Mouse (Mus musculus) bone marrow, adult 2 months (tissue): ENCODE measurements around the gene Psmb2. TPM values are rescaled to one million over a fixed set of nuclear protein-coding genes. Genes with fewer than 3 reads are reported as not detected.

ENCODE experiments used
- H3K27ac ChIP-seq: fragments of 200-500 bp; 2 replicates; pipeline ENCODE4 v1.5.1; 2012; ENCODE audit warnings: low read depth, mild to moderate bottlenecking, control low read depth, inconsistent platforms, low read length; ENCODE audit not compliant: control insufficient read depth, poor library complexity, insufficient read depth
- H3K4me1 ChIP-seq: fragments of 200-500 bp; 2 replicates; pipeline ENCODE4 v1.6.1; 2011; ENCODE audit warnings: low read length; ENCODE audit not compliant: control insufficient read depth, insufficient read depth
- H3K4me3 ChIP-seq: fragments of 200-500 bp; replicated peaks from 2 replicates; pipeline ENCODE3; 2011; ENCODE audit warnings: mild to moderate bottlenecking, low read depth, low read length, control low read depth; ENCODE audit not compliant: control insufficient read depth
- CTCF ChIP-seq: fragments of 200-500 bp; IDR thresholded peaks from 2 replicates; pipeline ENCODE4 v1.5.1; 2011; ENCODE audit warnings: low read length, control low read depth; ENCODE audit not compliant: control insufficient read depth, insufficient read depth
- POLR2A ChIP-seq: fragments of 200-500 bp; IDR thresholded peaks from 2 replicates; pipeline ENCODE4 v1.6.1; 2011; ENCODE audit warnings: low read depth, mild to moderate bottlenecking, control low read depth, low read length, borderline replicate concordance; ENCODE audit not compliant: control insufficient read depth
- WGBS: fragments of 180-500 bp; shearing (Covaris S2); methylation state at CpG from one replicate; pipeline ENCODE4 v1.1.7; 2018; 5-methylcytosine and 5-hydroxymethylcytosine counted together
- polyA plus RNA-seq: library from polyadenylated mRNA; stranded (reverse); fragments of >200 nt; gene quantifications from 2 replicates; pipeline ENCODE4 v1.2.4, GENCODE M21; 2011; ENCODE audit warnings: low replicate concordance; ENCODE audit not compliant: missing spikeins, insufficient read depth, insufficient read length

Gene Psmb2
- polyA plus RNA-seq, 1 experiment: 120 TPM

- 92% methylated on average over 2 of the region's 2 CpGs for WGBS
- no peak overlapping the region for H3K4me3 ChIP-seq
- TF ChIP-seq CTCF (no peak), POLR2A (no peak)
- H3K4me1 ChIP-seq: no peaks in the 10 kb centered on the region
- no peak overlapping the region for H3K27ac ChIP-seq
These were observed 12.0 kb downstream of the Psmb2 start for GRCm38 (mm10) chr4:126689457-126689856.

- Histone ChIP-seq H3K4me3 (no peak overlapping the region), H3K27ac (no peak overlapping the region), H3K4me1 (no peaks in the 10 kb centered on the region)
- 75% methylated on average over 5 of the region's 5 CpGs for whole genome bisulfite sequencing
- TF ChIP-seq CTCF (no peak), POLR2A (no peak)
These were observed 15.6 kb downstream of the Psmb2 start for GRCm38 (mm10) chr4:126693021-126693420.

- WGBS: 84% methylated on average over 4 of the region's 4 CpGs
- Histone ChIP-seq H3K4me3 (no peak overlapping the region), H3K27ac (no peak overlapping the region), H3K4me1 (no peaks in the 10 kb centered on the region)
- TF ChIP-seq POLR2A: no peak
- TF ChIP-seq CTCF: no peak
These were observed 19.5 kb downstream of the Psmb2 start for GRCm38 (mm10) chr4:126696908-126697307.

GRCm38 (mm10) chr4:126706630-126707438, 29.4 kb downstream of the Psmb2 start:
- 87% methylated on average over 12 of the region's 12 CpGs for WGBS
- TF ChIP-seq CTCF (no peak), POLR2A (no peak)
- H3K4me3 ChIP-seq: no peak overlapping the region
- H3K4me1 ChIP-seq: no peaks in the 10 kb centered on the region
- no peak overlapping the region for H3K27ac ChIP-seq

- no peak overlapping the region for H3K27ac ChIP-seq
- H3K4me3 ChIP-seq: no peak overlapping the region
- 88% methylated on average over 5 of the region's 5 CpGs for WGBS
- TF ChIP-seq POLR2A: no peak
- TF ChIP-seq CTCF: no peak
- H3K4me1 ChIP-seq: no peaks in the 10 kb centered on the region
These were observed 30.0 kb downstream of the Psmb2 start for GRCm38 (mm10) chr4:126707439-126707826.

- no peaks in the 10 kb centered on the region for H3K4me1 ChIP-seq
- WGBS: 4% methylated on average over 18 of the region's 18 CpGs
- no peak overlapping the region for H3K4me3 ChIP-seq
- H3K27ac ChIP-seq: no peak overlapping the region
- TF ChIP-seq POLR2A: no peak
- no peak for TF ChIP-seq CTCF
These were observed 54.7 kb downstream of the Psmb2 start for GRCm38 (mm10) chr4:126732111-126732510.

GRCm38 (mm10) chr4:126732531-126733380, 55.3 kb downstream of the Psmb2 start:
- WGBS: 8% methylated on average over 26 of the region's 26 CpGs
- H3K4me3 ChIP-seq: no peak overlapping the region

GRCm38 (mm10) chr4:126734001-126734603, 56.7 kb downstream of the Psmb2 start:
- H3K4me3 ChIP-seq: no peak overlapping the region
- H3K4me1 ChIP-seq: no peaks in the 10 kb centered on the region
- TF ChIP-seq POLR2A (no peak), CTCF (no peak)
- H3K27ac ChIP-seq: no peak overlapping the region
- 8% methylated on average over 16 of the region's 16 CpGs for WGBS

More at GRCm38 (mm10) chr4:126732531-126733380, 55.3 kb downstream of the Psmb2 start:
- TF ChIP-seq CTCF (no peak), POLR2A (no peak)
- no peak overlapping the region for H3K27ac ChIP-seq
- H3K4me1 ChIP-seq: no peaks in the 10 kb centered on the region

GRCm38 (mm10) chr4:126734700-126735381, 57.4 kb downstream of the Psmb2 start:
- Histone ChIP-seq H3K4me3 (no peak overlapping the region), H3K27ac (no peak overlapping the region; the same call in 1 of the 2 replicates), H3K4me1 (no peaks in the 10 kb centered on the region)
- 7% methylated on average over 51 of the region's 51 CpGs for WGBS
- no peak for TF ChIP-seq CTCF
- TF ChIP-seq POLR2A: no peak
